Mouse (Mus musculus) thymus, postnatal 25 days (tissue): Measurements from ENCODE around the gene Rps7.

Source experiments
- DNase-seq: peaks from one replicate; pipeline ENCODE4 v3.0.0; 2022

The Rps7 gene

DNA sequence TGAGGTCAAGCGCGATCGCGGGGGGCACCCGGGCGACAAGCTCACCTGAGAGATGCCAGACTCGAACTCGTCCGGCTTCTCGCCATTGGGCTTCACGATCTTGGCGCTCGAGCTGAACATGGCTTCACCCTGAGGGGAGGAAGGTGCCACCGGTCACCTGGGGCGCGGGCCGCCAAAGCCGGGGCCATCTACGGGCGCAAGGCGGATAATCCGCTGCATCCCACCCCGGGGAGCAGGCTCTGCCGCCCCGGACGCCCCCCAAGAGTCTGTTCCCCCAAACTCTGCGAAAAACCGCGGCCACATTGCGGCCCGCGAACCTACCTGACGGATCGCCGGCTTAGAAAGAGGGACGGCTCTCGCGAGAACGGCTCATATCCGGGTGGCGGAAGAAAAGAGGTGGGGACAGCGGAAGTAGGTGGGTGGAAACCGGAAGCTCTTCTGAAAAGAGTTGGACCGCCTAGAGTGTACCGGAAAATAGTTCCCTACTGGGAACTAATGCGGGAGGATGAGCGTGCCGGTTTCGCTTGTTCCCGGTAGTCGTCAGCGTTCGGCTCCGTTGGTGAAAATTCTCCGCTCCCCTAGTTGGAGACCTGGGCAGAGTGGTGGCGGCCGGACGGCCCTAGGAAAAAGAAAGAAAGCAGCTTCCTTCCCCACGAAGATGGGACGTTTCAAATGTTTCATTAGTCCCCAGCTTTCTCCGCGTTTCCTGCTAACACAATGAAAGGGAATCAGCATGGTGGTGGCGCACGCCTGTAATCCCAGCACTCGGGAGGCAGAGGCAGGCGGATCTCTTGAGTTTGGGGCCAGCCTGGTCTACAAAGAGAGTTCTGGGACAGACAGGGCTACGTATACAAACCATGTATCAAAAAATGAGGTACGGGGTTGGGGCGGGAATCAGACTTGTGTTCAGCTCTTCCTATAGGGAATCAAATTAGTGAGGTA lies at the start of gene Rps7:
Gene Rps7, minus strand, starts transcription at position 419 of the 942 bp plus-strand sequence.
- peak; percentile 93 for DNase-seq

- no peak for DNase-seq
These were observed 48.9 kb upstream of the Rps7 start for GRCm38 (mm10) chr12:28684674-28685073.

GRCm38 (mm10) chr12:28675925-28676209 lies 40.1 kb upstream of the Rps7 start:
- no peak for DNase-seq

DNA sequence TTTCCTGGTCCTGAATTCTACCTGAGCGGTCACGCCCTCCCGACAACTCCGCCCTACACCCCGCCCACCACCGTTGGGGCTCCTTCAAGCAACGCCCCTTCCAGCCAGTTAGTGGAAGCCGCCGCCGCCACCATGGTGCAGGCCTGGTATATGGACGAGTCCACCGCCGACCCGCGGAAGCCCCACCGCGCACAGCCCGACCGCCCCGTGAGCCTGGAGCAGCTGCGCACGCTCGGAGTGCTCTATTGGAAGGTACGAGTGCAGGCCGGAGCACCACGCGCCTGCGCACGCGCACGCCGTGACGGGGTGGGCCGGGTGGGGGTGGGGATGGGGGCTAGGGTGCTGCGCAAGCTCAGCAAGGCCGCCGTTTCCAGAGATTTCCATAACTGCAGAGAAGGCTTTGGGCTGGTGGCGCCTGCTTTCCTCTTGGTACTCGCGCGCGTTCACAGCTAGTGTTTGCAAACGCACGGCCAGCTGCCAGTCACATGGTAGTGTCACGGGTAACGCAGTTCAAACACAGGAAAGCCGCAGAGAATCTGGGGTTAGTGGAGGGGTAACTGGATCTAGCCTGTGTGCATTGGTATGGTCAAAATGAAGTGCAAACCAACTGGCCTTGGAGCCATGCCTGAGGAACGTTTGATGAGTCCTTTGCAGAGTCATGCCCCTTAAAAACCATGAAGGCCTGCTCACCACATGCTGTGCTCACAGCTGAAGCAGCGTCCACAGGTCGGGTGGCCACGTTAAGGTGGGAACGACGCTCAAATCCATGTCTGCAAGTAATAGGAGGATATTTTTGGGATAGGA lies 39.6 kb upstream of the Rps7 start, which contains the start of gene Adi1:
Gene Adi1, plus strand, starts transcription at position 111 of the 804 bp plus-strand sequence.
- peak; percentile 82 for DNase-seq

DNA sequence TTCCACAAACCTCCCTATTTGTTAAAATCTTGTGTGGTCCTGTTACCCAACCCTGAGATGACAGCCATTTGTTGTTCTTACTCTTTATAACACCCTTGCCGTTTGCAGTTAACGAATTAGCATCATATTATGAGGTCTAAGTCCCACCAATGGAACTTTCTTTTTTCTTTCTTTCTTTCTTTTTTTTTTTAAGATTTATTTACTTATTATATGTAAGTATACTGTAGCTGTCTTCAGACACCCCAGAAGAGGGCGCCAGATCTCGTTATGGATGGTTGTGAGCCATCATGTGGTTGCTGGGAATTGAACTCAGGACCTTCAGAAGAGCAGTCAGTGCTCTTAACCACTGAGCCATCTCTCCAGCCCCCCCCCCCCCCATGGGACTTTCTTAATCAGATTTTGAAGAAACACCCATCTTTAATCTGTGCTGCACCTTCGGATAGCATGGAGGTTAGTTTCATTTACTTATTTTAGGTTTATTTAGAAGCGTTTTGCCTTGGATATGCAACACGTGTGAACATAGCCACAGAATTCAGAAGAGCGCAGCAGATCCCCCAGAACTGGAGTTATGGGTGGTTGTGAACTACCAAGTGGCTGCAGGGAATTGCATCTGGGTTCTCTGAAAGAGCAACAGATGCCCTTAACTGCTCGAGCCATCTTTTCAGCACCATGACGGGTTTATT lies 38.4 kb upstream of the Rps7 start:
- no peak for DNase-seq

- no peak for DNase-seq
These were observed 31.5 kb upstream of the Rps7 start for GRCm38 (mm10) chr12:28667287-28667686.

- no peak for DNase-seq
These were observed 31.0 kb upstream of the Rps7 start for GRCm38 (mm10) chr12:28666734-28667133.

- no peak for DNase-seq
These were observed 26.9 kb upstream of the Rps7 start for GRCm38 (mm10) chr12:28662628-28663027.

GRCm38 (mm10) chr12:28649141-28650110 lies 13.7 kb upstream of the Rps7 start, which contains the start of gene Rnaseh1:
Rnaseh1 (plus strand) TSS chr12:28649602.
- DNase-seq, result peak; percentile 90

- no peak for DNase-seq
These were observed 3.0 kb upstream of the Rps7 start for GRCm38 (mm10) chr12:28638778-28639177.

- DNase-seq, result no peak
These were observed 790 bp upstream of the Rps7 start for GRCm38 (mm10) chr12:28636543-28636942.

DNA sequence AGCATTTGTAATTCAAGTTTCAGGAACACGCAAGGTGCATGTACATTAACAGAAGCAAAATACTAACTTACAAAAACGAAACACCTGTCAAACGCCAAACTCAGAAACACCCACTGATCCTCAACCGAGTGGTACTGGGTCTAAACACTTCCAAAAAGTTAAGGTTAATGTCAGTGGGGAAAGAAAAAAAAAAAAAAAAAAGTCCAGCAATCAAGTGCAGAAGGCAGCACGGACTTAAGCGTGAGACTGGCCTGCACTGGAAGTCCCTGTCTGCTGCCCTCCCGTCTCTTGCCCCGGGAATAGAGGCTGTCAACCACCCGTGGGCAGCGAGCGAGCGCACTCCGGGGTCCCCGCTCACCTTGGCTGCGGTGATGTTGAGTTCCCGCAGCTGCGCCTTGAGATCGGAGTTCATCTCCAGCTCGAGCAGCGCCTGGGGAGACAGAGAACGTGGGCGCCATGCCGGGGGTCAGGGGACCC lies 657 bp downstream of the Rps7 start:
- no peak for DNase-seq

DNA sequence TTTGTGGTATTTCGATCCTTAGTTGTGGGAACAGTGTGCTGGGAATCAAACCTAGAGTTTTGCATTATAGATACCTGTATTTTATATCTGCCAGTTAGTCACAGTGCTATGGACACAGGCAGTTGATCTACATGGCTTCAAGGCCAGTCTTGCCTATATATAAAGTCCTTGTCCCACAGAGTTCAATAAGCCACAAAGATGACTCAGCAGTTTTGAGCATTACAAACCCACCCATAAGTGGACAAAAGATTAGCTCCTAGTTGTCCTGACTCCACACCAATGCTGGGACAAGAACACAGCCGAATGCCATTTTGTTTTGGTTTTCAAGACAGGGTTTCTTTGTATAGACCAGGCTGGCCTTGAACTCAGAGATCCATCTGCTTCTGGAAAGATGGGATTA lies 7.3 kb downstream of the Rps7 start:
- DNase-seq, result no peak

GRCm38 (mm10) chr12:28627092-28627491 lies 8.7 kb downstream of the Rps7 start:
- no peak for DNase-seq

DNA sequence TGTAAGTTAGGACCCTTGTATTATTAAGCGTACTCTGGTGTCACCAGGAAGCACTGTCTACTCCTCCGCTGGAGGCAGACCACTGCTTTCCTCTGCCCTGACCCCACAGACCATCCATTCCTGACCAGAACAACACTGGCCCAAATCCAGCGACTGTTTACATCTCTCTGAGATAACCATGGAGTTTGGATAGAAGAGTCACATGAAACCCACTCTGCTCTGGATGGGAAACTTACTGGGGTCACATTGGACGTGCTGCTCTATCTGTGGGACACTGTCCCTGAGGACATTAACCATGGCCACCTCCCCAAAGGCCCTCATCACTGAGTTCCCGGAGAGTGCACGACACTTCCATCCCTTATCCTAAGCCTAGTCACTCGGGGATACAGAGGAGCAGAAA lies 10.3 kb downstream of the Rps7 start:
- no peak for DNase-seq

DNA sequence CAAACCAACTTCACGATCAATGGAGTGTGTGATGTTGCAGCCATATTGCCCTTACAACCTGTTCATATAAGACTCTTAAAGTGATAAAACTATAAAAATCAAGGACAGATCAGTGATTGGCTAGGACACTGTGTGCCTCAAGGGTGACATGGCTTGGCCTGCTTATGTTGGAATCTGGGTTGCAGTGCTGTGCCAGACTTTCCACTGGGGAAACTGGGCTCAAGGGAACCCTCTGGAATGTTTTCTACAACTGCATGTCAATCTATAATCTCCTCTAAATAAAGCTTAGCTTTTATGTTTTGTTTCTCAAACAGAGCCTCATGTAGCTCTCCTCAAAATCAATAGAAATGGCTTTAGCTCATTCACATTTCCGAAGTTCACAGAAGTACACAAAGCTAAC lies 11.5 kb downstream of the Rps7 start:
- DNase-seq, result no peak

GRCm38 (mm10) chr12:28623195-28623594 lies 12.6 kb downstream of the Rps7 start, which contains the start of gene Colec11:
Colec11 (minus strand) TSS chr12:28623377.
- DNase-seq, result no peak

DNA sequence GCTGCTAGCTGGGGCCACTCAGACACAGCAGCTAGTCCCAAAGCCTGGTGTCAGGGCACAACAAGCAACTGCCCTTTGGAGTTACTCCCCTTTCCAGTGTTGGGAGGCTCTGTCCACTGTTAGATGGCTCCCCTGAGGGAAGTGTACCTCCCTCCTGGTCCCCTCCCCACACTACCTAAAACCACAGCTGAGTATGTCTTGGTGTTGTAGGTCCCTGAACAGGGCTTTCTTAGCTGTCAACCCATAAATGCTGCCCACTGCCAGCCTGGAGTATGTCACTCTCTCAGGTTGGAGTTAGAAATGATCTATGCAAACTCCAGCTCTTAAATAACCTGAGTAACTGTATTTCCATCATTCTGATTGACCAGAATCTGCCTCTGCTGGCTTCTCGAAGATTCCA lies 13.1 kb downstream of the Rps7 start:
- no peak for DNase-seq

GRCm38 (mm10) chr12:28622167-28622532 lies 13.6 kb downstream of the Rps7 start:
- DNase-seq, result no peak

DNA sequence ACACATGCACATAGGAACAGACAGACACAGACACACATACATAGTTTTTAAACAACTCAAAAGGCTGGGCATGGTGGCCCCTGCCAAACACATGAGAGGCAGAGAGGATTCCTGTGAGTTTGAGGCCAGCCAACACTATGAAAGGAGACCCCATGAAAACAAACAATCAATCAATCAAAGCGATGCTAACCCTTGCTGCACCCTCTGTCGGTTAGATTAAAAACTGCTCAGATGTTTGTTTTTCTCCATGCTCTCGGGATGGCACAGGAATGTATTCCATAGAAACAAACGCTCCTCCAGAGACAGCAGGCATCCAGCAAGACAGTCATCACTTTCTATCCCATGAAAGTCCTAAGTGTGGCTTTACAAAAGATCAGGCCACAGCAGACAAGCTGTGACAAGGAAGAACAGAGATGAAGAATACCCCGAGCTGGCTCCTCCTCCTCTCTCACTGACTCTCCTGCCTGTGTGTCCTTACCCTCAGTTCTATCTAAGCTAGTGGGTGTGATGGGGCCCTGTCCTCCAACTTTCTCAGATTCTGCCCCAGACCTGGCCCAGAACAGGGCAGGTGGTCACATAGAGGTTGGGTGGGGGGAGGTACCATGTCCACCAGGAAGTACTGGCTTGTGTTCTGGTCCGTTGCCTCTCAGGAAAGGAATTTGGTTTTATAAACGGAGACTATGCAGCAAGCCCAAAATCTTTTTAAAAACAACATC lies 14.1 kb downstream of the Rps7 start:
- no peak for DNase-seq

DNA sequence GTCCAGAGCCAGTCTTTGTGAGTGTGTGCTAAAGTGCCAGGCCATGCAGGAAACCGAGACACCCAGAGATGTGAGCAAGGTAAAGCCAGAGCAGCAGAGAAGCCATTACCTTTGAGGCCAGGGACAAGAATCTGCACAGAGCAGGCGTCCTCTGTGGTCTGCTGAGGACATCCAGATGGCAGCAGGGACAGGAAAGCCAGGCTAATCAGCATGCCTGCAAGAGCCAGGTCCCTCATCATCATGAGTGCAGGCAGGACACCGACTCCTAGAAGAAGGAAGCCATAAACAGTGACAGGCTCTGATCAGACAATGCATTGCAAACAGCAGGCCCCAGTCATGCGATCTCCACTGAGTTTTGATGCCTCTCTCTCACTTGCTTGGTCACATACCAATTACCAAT lies 18.5 kb downstream of the Rps7 start:
- DNase-seq, result no peak
